Mouse (Mus musculus): ENCODE measurements around the gene Ogfod2. TPM values are rescaled to one million over a fixed set of nuclear protein-coding genes. Genes with fewer than 3 reads are reported as not detected.

The Ogfod2 gene
- polyA plus RNA-seq, 1 experiment from 2014 or later: 30.6 TPM

GRCm38 (mm10) chr5:124122357-124122756 lies 10.3 kb downstream of the Ogfod2 start:
- Histone ChIP-seq H3K4me2 (replicated peaks) (no peak overlapping the region), H3K4me3 (replicated peaks) (no peak overlapping the region), H3K4me1 (replicated peaks) (peaks cover 5% of the 10 kb centered on the region), H3K9ac (replicated peaks) (no peak overlapping the region), H3K9me3 (no peaks in the 10 kb centered on the region), H3K36me3 (peaks cover 94% of the 10 kb centered on the region), H3K27me3 (no peaks in the 10 kb centered on the region), H3K27ac (no peak overlapping the region)
- ATAC-seq: no peak
- WGBS: 92% methylated on average over 18 of the region's 18 CpGs

GRCm38 (mm10) chr5:124125093-124125492 lies 13.0 kb downstream of the Ogfod2 start:
- 90% methylated on average over 11 of the region's 11 CpGs for WGBS
- H3K9ac ChIP-seq (replicated peaks): no peak overlapping the region

GRCm38 (mm10) chr5:124134261-124134660 lies 22.2 kb downstream of the Ogfod2 start:
- Histone ChIP-seq H3K9me3 (no peaks in the 10 kb centered on the region), H3K4me3 (replicated peaks) (no peak overlapping the region), H3K4me1 (replicated peaks) (no peaks in the 10 kb centered on the region), H3K9ac (replicated peaks) (no peak overlapping the region), H3K36me3 (peaks cover 67% of the 10 kb centered on the region), H3K27ac (no peak overlapping the region), H3K4me2 (replicated peaks) (no peak overlapping the region), H3K27me3 (no peaks in the 10 kb centered on the region)
- no peak for ATAC-seq
- WGBS: 80% methylated on average over 5 of the region's 5 CpGs

More at GRCm38 (mm10) chr5:124125093-124125492, 13.0 kb downstream of the Ogfod2 start:
- H3K4me3 ChIP-seq (replicated peaks): no peak overlapping the region
- H3K27ac ChIP-seq: no peak overlapping the region
- H3K4me2 ChIP-seq (replicated peaks): no peak overlapping the region
- H3K9me3 ChIP-seq: no peaks in the 10 kb centered on the region
- no peak for ATAC-seq
- H3K27me3 ChIP-seq: no peaks in the 10 kb centered on the region
- peaks cover 95% of the 10 kb centered on the region for H3K36me3 ChIP-seq
- H3K4me1 ChIP-seq (replicated peaks): no peaks in the 10 kb centered on the region

- Histone ChIP-seq H3K36me3 (peaks cover 50% of the 10 kb centered on the region), H3K4me1 (replicated peaks) (no peaks in the 10 kb centered on the region), H3K4me2 (replicated peaks) (no peak overlapping the region), H3K4me3 (replicated peaks) (no peak overlapping the region), H3K9ac (replicated peaks) (no peak overlapping the region), H3K27ac (no peak overlapping the region), H3K27me3 (no peaks in the 10 kb centered on the region), H3K9me3 (0 out of 2 replicates have a peak, but pooled peaks cover 4% of the 10 kb centered on the region)
- no peak for ATAC-seq
- WGBS: 86% methylated on average over 7 of the region's 7 CpGs
Measured at GRCm38 (mm10) chr5:124138066-124138465, 26.0 kb downstream of the Ogfod2 start.

GRCm38 (mm10) chr5:124149028-124149427 lies 36.9 kb downstream of the Ogfod2 start:
- H3K9me3 ChIP-seq: no peaks in the 10 kb centered on the region
- WGBS: 76% methylated on average over 5 of the region's 5 CpGs
- H3K27ac ChIP-seq: no peak overlapping the region
- H3K27me3 ChIP-seq: no peaks in the 10 kb centered on the region
- no peak overlapping the region for H3K4me3 ChIP-seq (replicated peaks)
- no peak overlapping the region for H3K9ac ChIP-seq (replicated peaks)
- H3K36me3 ChIP-seq: peaks cover 19% of the 10 kb centered on the region
- no peaks in the 10 kb centered on the region for H3K4me1 ChIP-seq (replicated peaks)
- ATAC-seq: no peak
- H3K4me2 ChIP-seq (replicated peaks): no peak overlapping the region

- WGBS: 77% methylated on average over 7 of the region's 7 CpGs
- Histone ChIP-seq H3K36me3 (peaks cover 19% of the 10 kb centered on the region), H3K27me3 (no peaks in the 10 kb centered on the region), H3K9me3 (no peaks in the 10 kb centered on the region), H3K27ac (no peak overlapping the region), H3K4me3 (replicated peaks) (no peak overlapping the region), H3K4me1 (replicated peaks) (no peaks in the 10 kb centered on the region), H3K4me2 (replicated peaks) (no peak overlapping the region), H3K9ac (replicated peaks) (no peak overlapping the region)
- ATAC-seq: no peak
Measured at GRCm38 (mm10) chr5:124150895-124151294, 38.8 kb downstream of the Ogfod2 start.

GRCm38 (mm10) chr5:124152734-124153133 lies 40.6 kb downstream of the Ogfod2 start:
- peaks cover 13% of the 10 kb centered on the region for H3K36me3 ChIP-seq
- H3K4me3 ChIP-seq (replicated peaks): no peak overlapping the region
- H3K9me3 ChIP-seq: no peaks in the 10 kb centered on the region
- no peaks in the 10 kb centered on the region for H3K27me3 ChIP-seq
- H3K27ac ChIP-seq: no peak overlapping the region
- no peaks in the 10 kb centered on the region for H3K4me1 ChIP-seq (replicated peaks)
- 94% methylated on average over 4 of the region's 4 CpGs for WGBS
- H3K9ac ChIP-seq (replicated peaks): no peak overlapping the region
- ATAC-seq: no peak
- H3K4me2 ChIP-seq (replicated peaks): no peak overlapping the region

GRCm38 (mm10) chr5:124155943-124156342 lies 43.8 kb downstream of the Ogfod2 start:
- H3K4me3 ChIP-seq (replicated peaks): no peak overlapping the region
- 78% methylated on average over 5 of the region's 5 CpGs for WGBS
- no peak overlapping the region for H3K27ac ChIP-seq
- no peak overlapping the region for H3K9ac ChIP-seq (replicated peaks)
- no peak overlapping the region for H3K4me2 ChIP-seq (replicated peaks)
- H3K9me3 ChIP-seq: no peaks in the 10 kb centered on the region
- peaks cover 12% of the 10 kb centered on the region for H3K36me3 ChIP-seq
- H3K27me3 ChIP-seq: no peaks in the 10 kb centered on the region
- no peak for ATAC-seq
- H3K4me1 ChIP-seq (replicated peaks): peaks cover 15% of the 10 kb centered on the region

GRCm38 (mm10) chr5:124158305-124158704 lies 46.2 kb downstream of the Ogfod2 start:
- H3K4me2 ChIP-seq (replicated peaks): no peak overlapping the region
- 76% methylated on average over 4 of the region's 4 CpGs for WGBS
- H3K4me3 ChIP-seq (replicated peaks): no peak overlapping the region
- H3K9ac ChIP-seq (replicated peaks): 0 out of 2 replicates have a peak overlapping the region, but pooled peaks have one; percentile 19
- H3K36me3 ChIP-seq: no peaks in the 10 kb centered on the region
- no peak overlapping the region for H3K27ac ChIP-seq
- H3K9me3 ChIP-seq: no peaks in the 10 kb centered on the region
- no peaks in the 10 kb centered on the region for H3K27me3 ChIP-seq
- peaks cover 33% of the 10 kb centered on the region for H3K4me1 ChIP-seq (replicated peaks)
- ATAC-seq: no peak

GRCm38 (mm10) chr5:124159453-124159852 lies 47.4 kb downstream of the Ogfod2 start:
- WGBS: 17% methylated on average over 7 of the region's 7 CpGs
- H3K4me3 ChIP-seq (replicated peaks): no peak overlapping the region
- no peak overlapping the region for H3K9ac ChIP-seq (replicated peaks)
- ATAC-seq: no peak
- H3K27ac ChIP-seq: no peak overlapping the region
- H3K4me2 ChIP-seq (replicated peaks): no peak overlapping the region
- H3K27me3 ChIP-seq: no peaks in the 10 kb centered on the region
- no peaks in the 10 kb centered on the region for H3K36me3 ChIP-seq
- H3K9me3 ChIP-seq: no peaks in the 10 kb centered on the region
- H3K4me1 ChIP-seq (replicated peaks): peaks cover 44% of the 10 kb centered on the region

- 59% methylated on average over 10 of the region's 10 CpGs for WGBS
- Histone ChIP-seq H3K4me3 (replicated peaks) (no peak overlapping the region), H3K4me1 (replicated peaks) (peaks cover 67% of the 10 kb centered on the region), H3K4me2 (replicated peaks) (no peak overlapping the region), H3K36me3 (no peaks in the 10 kb centered on the region), H3K27ac (peak overlapping the region; percentile 31; the same call in 1 of the 2 replicates), H3K9me3 (no peaks in the 10 kb centered on the region), H3K27me3 (no peaks in the 10 kb centered on the region), H3K9ac (replicated peaks) (no peak overlapping the region; the same call in 1 of the 2 replicates)
- ATAC-seq: peak; percentile 56; the same call in 1 of the 2 replicates
Measured at GRCm38 (mm10) chr5:124161831-124162230, 49.7 kb downstream of the Ogfod2 start.

- peak; percentile 53 for ATAC-seq
- Histone ChIP-seq H3K4me3 (replicated peaks) (no peak overlapping the region), H3K9ac (replicated peaks) (no peak overlapping the region), H3K27ac (peak overlapping the region; percentile 31; the same call in 1 of the 2 replicates), H3K4me2 (replicated peaks) (no peak overlapping the region), H3K4me1 (replicated peaks) (peaks cover 75% of the 10 kb centered on the region), H3K27me3 (no peaks in the 10 kb centered on the region), H3K9me3 (no peaks in the 10 kb centered on the region), H3K36me3 (no peaks in the 10 kb centered on the region)
- 55% methylated on average over 5 of the region's 5 CpGs for whole genome bisulfite sequencing
Measured at GRCm38 (mm10) chr5:124162577-124162976, 50.5 kb downstream of the Ogfod2 start.

GRCm38 (mm10) chr5:124163445-124163844 lies 51.3 kb downstream of the Ogfod2 start:
- Histone ChIP-seq H3K4me3 (replicated peaks) (no peak overlapping the region), H3K4me2 (replicated peaks) (no peak overlapping the region), H3K27ac (no peak overlapping the region), H3K27me3 (no peaks in the 10 kb centered on the region), H3K4me1 (replicated peaks) (peaks cover 77% of the 10 kb centered on the region), H3K9me3 (no peaks in the 10 kb centered on the region), H3K36me3 (no peaks in the 10 kb centered on the region), H3K9ac (replicated peaks) (no peak overlapping the region)
- WGBS: 90% methylated on average over 11 of the region's 11 CpGs
- no peak for ATAC-seq

Data from midbrain, embryonic 13.5 days (tissue).